Mouse (Mus musculus) C2C12 (cell line): ENCODE results near the gene Strn4. TPM values are rescaled to one million over a fixed set of nuclear protein-coding genes. Genes with fewer than 3 reads are reported as not detected.

Experiments used
- H3K27me3 ChIP-seq: one replicate; pipeline ENCODE4 v1.6.1; 2011; ENCODE audit not compliant: control insufficient read depth, insufficient read depth, insufficient read length
- H3K36me3 ChIP-seq: one replicate; pipeline ENCODE4 v1.6.1; 2011; ENCODE audit not compliant: control insufficient read depth, insufficient read depth
- H3K4me3 ChIP-seq: one replicate; pipeline ENCODE4 v1.5.1; 2011; ENCODE audit warnings: mild to moderate bottlenecking, control low read depth; ENCODE audit not compliant: poor library complexity, insufficient read depth, severe bottlenecking
- H3K79me2 ChIP-seq: one replicate; pipeline ENCODE4 v1.6.1; 2011; ENCODE audit not compliant: control insufficient read depth, insufficient read depth
- H3K79me3 ChIP-seq: one replicate; pipeline ENCODE4 v1.6.1; 2011; ENCODE audit warnings: low read depth, control low read depth
- H3ac ChIP-seq: one replicate; pipeline ENCODE3; 2011; ENCODE audit warnings: low read depth; ENCODE audit not compliant: control insufficient read depth, insufficient read length
- CEBPB ChIP-seq: IDR thresholded peaks from one replicate; pipeline ENCODE4 v1.6.1; 2011; ENCODE audit warnings: low read depth, mild to moderate bottlenecking, control low read depth, moderate library complexity
- CTCF ChIP-seq: IDR thresholded peaks from one replicate; pipeline ENCODE4 v1.5.1; 2011; ENCODE audit not compliant: control insufficient read depth, insufficient read depth, insufficient read length
- FOSL1 ChIP-seq: IDR thresholded peaks from one replicate; pipeline ENCODE4 v1.8.0; 2011; ENCODE audit warnings: mild to moderate bottlenecking, low read length; ENCODE audit not compliant: poor library complexity, insufficient read depth, severe bottlenecking
- MAX ChIP-seq: IDR thresholded peaks from one replicate; pipeline ENCODE4 v1.6.1; 2011; ENCODE audit warnings: mild to moderate bottlenecking, control low read depth
- MYOD1 ChIP-seq: IDR thresholded peaks from one replicate; pipeline ENCODE4 v1.6.1; 2011; ENCODE audit warnings: low read depth; ENCODE audit not compliant: control insufficient read depth, insufficient read length
- MYOG ChIP-seq: IDR thresholded peaks from one replicate; pipeline ENCODE4 v1.6.1; 2011; ENCODE audit not compliant: control insufficient read depth, insufficient read length; ENCODE audit errors: extremely low read depth
- USF1 ChIP-seq: IDR thresholded peaks from one replicate; pipeline ENCODE4 v1.6.1; 2011; ENCODE audit warnings: low read depth, mild to moderate bottlenecking, control low read depth, moderate library complexity
- polyA plus RNA-seq: library from polyadenylated mRNA; unstranded; fragments of >200 nt; fragmentation: generic; extraction: Trizol; gene quantifications from one replicate; pipeline ENCODE4 v1.2.1, GENCODE M21; 2012; ENCODE audit warnings: missing spikeins

Gene Strn4
- polyA plus RNA-seq, 1 experiment: 50.4 TPM

DNA sequence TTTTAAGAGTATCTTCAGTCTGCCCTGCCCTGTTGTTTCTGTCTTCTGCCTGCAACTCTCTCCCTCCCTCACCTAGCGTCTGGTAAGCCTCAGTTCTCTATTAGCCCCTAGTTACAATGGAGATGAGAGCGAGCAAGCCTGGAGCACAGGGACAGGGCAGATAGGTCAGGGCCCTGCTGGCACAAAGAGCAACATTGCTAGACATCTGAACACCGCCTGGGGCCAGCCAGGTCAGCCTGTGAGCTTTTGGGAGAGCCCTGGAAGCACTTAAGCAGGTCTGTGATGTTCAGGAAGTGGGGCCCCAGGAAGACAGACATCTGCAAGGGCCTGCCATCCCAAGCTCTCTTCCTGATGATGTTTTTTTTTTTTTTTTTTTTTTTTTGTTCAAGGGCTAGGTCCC is 5.4 kb downstream of the Strn4 start:
- H3K27me3 ChIP-seq: no peaks in the 10 kb centered on the region
- no peak overlapping the region for H3K4me3 ChIP-seq
- no peak overlapping the region for H3ac ChIP-seq
- peaks cover 53% of the 10 kb centered on the region for H3K79me3 ChIP-seq
- H3K79me2 ChIP-seq: peaks cover 76% of the 10 kb centered on the region
- peaks cover 14% of the 10 kb centered on the region for H3K36me3 ChIP-seq
- TF ChIP-seq MYOD1: no peak
- TF ChIP-seq CEBPB: no peak
- no peak for TF ChIP-seq MYOG
- no peak for TF ChIP-seq USF1
- no peak for TF ChIP-seq CTCF
- no peak for TF ChIP-seq MAX
- no peak for TF ChIP-seq FOSL1

DNA sequence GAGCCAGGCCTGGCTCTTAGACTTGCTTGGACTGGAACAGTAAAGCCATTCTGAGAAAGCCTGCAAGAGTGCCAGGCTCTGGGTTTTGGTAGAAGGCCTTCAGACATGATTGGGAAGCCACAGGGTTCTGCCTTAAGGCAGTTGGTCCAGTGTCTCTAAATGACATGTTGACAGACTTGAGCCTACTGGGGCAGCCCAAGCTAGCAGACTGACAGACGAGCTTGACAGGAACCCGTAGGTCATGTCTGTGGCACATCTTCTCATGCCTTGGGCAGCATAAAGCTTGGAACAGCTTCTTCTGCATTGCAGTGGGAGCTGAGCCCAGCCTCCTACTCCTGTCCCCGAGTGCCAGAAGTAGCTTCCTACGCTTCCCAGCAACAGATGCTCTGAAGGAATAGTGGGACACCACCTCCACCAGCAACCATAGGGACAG is 6.0 kb downstream of the Strn4 start:
- TF ChIP-seq FOSL1: no peak
- no peak for TF ChIP-seq CTCF
- TF ChIP-seq MAX: no peak
- TF ChIP-seq CEBPB: no peak
- TF ChIP-seq USF1: no peak
- TF ChIP-seq MYOD1: no peak
- TF ChIP-seq MYOG: no peak
- Histone ChIP-seq H3K4me3 (no peak overlapping the region), H3K79me2 (peaks cover 73% of the 10 kb centered on the region), H3K79me3 (peaks cover 52% of the 10 kb centered on the region), H3ac (no peak overlapping the region), H3K27me3 (no peaks in the 10 kb centered on the region), H3K36me3 (peaks cover 15% of the 10 kb centered on the region)

DNA sequence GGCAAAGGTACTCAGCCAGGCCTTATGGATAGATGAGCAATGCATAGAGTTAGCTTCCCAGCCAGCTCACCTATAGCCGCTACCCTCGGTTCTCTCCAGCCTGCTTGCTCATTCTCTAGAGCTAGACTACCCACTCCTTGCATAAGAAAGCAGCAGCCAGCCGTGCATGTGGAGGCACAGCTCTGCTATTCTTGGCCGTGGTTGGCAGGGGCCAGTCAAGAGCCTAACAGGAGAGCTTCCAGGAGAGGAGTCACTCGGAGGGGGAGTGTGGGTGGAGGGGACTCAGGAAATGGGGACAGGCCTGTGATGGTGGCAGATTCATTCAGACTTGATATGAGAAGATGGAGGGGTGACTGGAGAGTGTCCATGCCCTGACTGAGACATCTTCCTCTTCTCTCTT is 8.0 kb downstream of the Strn4 start:
- Histone ChIP-seq H3K27me3 (no peaks in the 10 kb centered on the region), H3K36me3 (peaks cover 20% of the 10 kb centered on the region), H3K4me3 (no peak overlapping the region), H3ac (no peak overlapping the region), H3K79me2 (peaks cover 52% of the 10 kb centered on the region), H3K79me3 (peaks cover 32% of the 10 kb centered on the region)
- TF ChIP-seq MYOD1 (no peak), CTCF (no peak), MYOG (no peak), MAX (no peak), USF1 (no peak), CEBPB (no peak), FOSL1 (no peak)

DNA sequence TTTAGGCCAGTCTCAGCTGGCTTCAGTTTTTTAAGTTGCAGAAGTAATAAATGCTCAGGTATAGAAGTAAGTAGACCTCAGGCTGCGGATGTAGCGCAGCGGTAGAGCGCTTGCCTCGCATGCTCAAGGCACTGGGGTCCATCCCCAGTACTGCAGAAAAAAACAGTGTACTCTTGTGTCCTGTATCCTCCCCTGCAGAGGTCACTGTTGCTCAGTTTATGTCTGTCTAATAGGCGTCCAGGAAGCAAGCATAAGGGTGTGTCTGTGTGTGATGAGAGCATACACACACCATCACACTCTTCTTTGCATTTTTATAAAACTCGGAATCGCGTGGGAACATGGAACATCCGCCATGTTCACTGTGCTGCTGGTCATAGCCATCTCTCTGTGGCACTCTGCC is 10.1 kb downstream of the Strn4 start:
- TF ChIP-seq MYOD1 (no peak), CEBPB (no peak), USF1 (no peak), MYOG (no peak)
- H3ac ChIP-seq: no peak overlapping the region
- peaks cover 32% of the 10 kb centered on the region for H3K79me2 ChIP-seq

DNA sequence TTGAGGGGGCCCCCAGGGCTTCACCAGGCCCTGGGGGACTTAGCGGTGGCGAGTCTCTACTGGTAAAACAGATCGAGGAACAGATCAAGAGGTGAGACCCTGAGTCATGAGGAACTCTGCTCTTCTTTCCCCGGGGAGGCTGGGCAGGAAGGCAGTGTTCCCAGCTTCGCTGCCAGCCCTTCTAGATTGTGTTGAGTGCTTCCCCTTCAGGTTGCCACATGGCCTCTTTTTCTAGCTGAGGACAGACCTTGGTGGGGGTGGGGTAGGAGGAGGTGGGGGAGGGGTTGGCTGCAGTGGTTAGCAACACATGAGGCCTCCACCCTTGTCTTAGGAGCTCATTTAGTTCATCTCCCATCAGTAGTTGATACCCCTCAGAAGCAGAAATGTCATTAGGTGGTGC is 10.9 kb downstream of the Strn4 start:
- Histone ChIP-seq H3K36me3 (peaks cover 31% of the 10 kb centered on the region), H3K79me3 (peaks cover 6% of the 10 kb centered on the region), H3ac (no peak overlapping the region), H3K79me2 (peaks cover 24% of the 10 kb centered on the region), H3K27me3 (no peaks in the 10 kb centered on the region), H3K4me3 (no peak overlapping the region)
- no peak for TF ChIP-seq MAX
- TF ChIP-seq MYOD1: no peak
- no peak for TF ChIP-seq CEBPB
- TF ChIP-seq CTCF: no peak

More for the DNA sequence above, 10.1 kb downstream of the Strn4 start:
- Histone ChIP-seq H3K27me3 (no peaks in the 10 kb centered on the region), H3K79me3 (peaks cover 11% of the 10 kb centered on the region), H3K4me3 (no peak overlapping the region), H3K36me3 (peaks cover 24% of the 10 kb centered on the region)

DNA sequence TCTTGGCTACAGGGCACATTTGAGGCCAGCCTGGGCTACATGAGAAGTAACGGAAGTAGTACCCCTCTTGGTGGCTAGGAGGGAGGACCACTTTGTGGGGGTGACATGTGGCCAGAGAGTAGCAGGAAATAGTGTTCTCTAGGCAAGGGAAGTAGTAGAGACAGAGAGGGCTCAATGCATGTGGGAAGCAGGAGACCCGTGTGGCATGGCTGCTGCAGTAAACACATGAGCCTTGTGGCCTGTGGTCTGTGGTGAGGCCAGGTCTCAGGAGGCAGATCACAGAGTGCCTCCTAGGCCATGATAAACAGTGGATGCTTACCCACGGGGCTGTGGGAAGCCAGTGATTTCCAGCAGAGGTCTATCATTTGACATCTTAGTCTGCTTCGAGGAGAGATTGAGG is 11.6 kb downstream of the Strn4 start:
- Histone ChIP-seq H3K27me3 (no peaks in the 10 kb centered on the region), H3ac (no peak overlapping the region), H3K79me3 (peaks cover 4% of the 10 kb centered on the region), H3K36me3 (peaks cover 35% of the 10 kb centered on the region), H3K4me3 (no peak overlapping the region), H3K79me2 (peaks cover 17% of the 10 kb centered on the region)
- TF ChIP-seq FOSL1 (no peak), USF1 (no peak), CTCF (no peak), MYOD1 (no peak), MYOG (no peak), CEBPB (no peak), MAX (no peak)
